Mouse (Mus musculus) E14TG2a.4 (cell line): ENCODE measurements around the gene Bptf.

ENCODE experiments used
- H3K27me3 ChIP-seq: 2 replicates; pipeline ENCODE4 v1.6.1; 2014; ENCODE audit warnings: low read length, control low read depth; ENCODE audit not compliant: insufficient read depth
- H3K36me3 ChIP-seq: 2 replicates; pipeline ENCODE4 v1.6.1; 2014; ENCODE audit warnings: low read length, control low read depth; ENCODE audit not compliant: insufficient read depth
- H3K4me1 ChIP-seq: replicated peaks from 2 replicates; pipeline ENCODE4 v1.6.1; 2014; ENCODE audit warnings: low read depth, low read length, control low read depth
- H3K4me3 ChIP-seq: replicated peaks from 2 replicates; pipeline ENCODE4 v1.5.1; 2014; ENCODE audit warnings: mild to moderate bottlenecking, low read length
- H3K9me3 ChIP-seq: 2 replicates; pipeline ENCODE4 v1.6.1; 2014; ENCODE audit warnings: low read length, control low read depth
- CTCF ChIP-seq: conservative IDR thresholded peaks from 2 replicates; pipeline ENCODE4 v1.5.1; 2014; ENCODE audit warnings: low read length
- NANOG ChIP-seq: IDR thresholded peaks from 2 replicates; pipeline ENCODE4 v1.6.1; 2014; ENCODE audit warnings: borderline replicate concordance, low read length, mixed read lengths
- POU5F1 ChIP-seq: IDR thresholded peaks from 2 replicates; pipeline ENCODE4 v1.6.1; 2014; ENCODE audit warnings: low read length, borderline replicate concordance

Bptf gene

GRCm38 (mm10) chr11:107014597-107015309 is 117.2 kb downstream of the Bptf start:
- Histone ChIP-seq H3K27me3 (no peaks in the 10 kb centered on the region), H3K4me1 (peaks cover 34% of the 10 kb centered on the region), H3K9me3 (no peaks in the 10 kb centered on the region), H3K36me3 (no peaks in the 10 kb centered on the region), H3K4me3 (peak overlapping the region; percentile 46)
- TF ChIP-seq CTCF (peak; percentile 57), NANOG (no peak), POU5F1 (no peak)

- H3K9me3 ChIP-seq: no peaks in the 10 kb centered on the region
- H3K27me3 ChIP-seq: peaks cover 2% of the 10 kb centered on the region; the same call in 1 of the 2 replicates
- peak overlapping the region; percentile 46 for H3K4me3 ChIP-seq
- no peaks in the 10 kb centered on the region for H3K36me3 ChIP-seq
- TF ChIP-seq NANOG: no peak
- TF ChIP-seq POU5F1: no peak
- peak; percentile 40 for TF ChIP-seq CTCF
- H3K4me1 ChIP-seq: peaks cover 27% of the 10 kb centered on the region
Measured at GRCm38 (mm10) chr11:107014020-107014585, 117.8 kb downstream of the Bptf start.

- Histone ChIP-seq H3K4me1 (peaks cover 20% of the 10 kb centered on the region), H3K36me3 (no peaks in the 10 kb centered on the region), H3K4me3 (peak overlapping the region; percentile 82), H3K27me3 (peaks cover 12% of the 10 kb centered on the region), H3K9me3 (no peaks in the 10 kb centered on the region)
- TF ChIP-seq NANOG: no peak
- TF ChIP-seq POU5F1: no peak
- no peak for TF ChIP-seq CTCF
Measured at GRCm38 (mm10) chr11:107012324-107013017, 119.5 kb downstream of the Bptf start.

GRCm38 (mm10) chr11:107011669-107012323 is 120.1 kb downstream of the Bptf start:
- no peaks in the 10 kb centered on the region for H3K9me3 ChIP-seq
- peaks cover 12% of the 10 kb centered on the region for H3K27me3 ChIP-seq
- H3K36me3 ChIP-seq: no peaks in the 10 kb centered on the region
- peak overlapping the region; percentile 82 for H3K4me3 ChIP-seq
- no peak for TF ChIP-seq POU5F1
- TF ChIP-seq NANOG: no peak
- TF ChIP-seq CTCF: no peak
- peaks cover 20% of the 10 kb centered on the region for H3K4me1 ChIP-seq

- TF ChIP-seq CTCF (no peak), POU5F1 (no peak), NANOG (no peak)
- Histone ChIP-seq H3K27me3 (peaks cover 12% of the 10 kb centered on the region), H3K36me3 (no peaks in the 10 kb centered on the region), H3K4me3 (peak overlapping the region; percentile 82), H3K4me1 (peaks cover 20% of the 10 kb centered on the region), H3K9me3 (no peaks in the 10 kb centered on the region)
Measured at GRCm38 (mm10) chr11:107011171-107011570, 120.8 kb downstream of the Bptf start.

GRCm38 (mm10) chr11:107010447-107010846 is 121.5 kb downstream of the Bptf start:
- Histone ChIP-seq H3K4me1 (peaks cover 20% of the 10 kb centered on the region), H3K9me3 (no peaks in the 10 kb centered on the region), H3K27me3 (peaks cover 12% of the 10 kb centered on the region), H3K4me3 (no peak overlapping the region), H3K36me3 (no peaks in the 10 kb centered on the region)
- TF ChIP-seq CTCF: no peak
- TF ChIP-seq NANOG: no peak
- TF ChIP-seq POU5F1: no peak

- H3K27me3 ChIP-seq: peaks cover 12% of the 10 kb centered on the region
- TF ChIP-seq CTCF (no peak), POU5F1 (no peak), NANOG (no peak)
- H3K9me3 ChIP-seq: no peaks in the 10 kb centered on the region
- H3K36me3 ChIP-seq: no peaks in the 10 kb centered on the region
- H3K4me1 ChIP-seq: peaks cover 18% of the 10 kb centered on the region
- H3K4me3 ChIP-seq: no peak overlapping the region
Measured at GRCm38 (mm10) chr11:107005538-107005937, 126.4 kb downstream of the Bptf start.
